Mouse (Mus musculus) limb, embryonic 10.5 days (tissue): Measurements from ENCODE around the gene Hivep3. TPM values are rescaled to one million over a fixed set of nuclear protein-coding genes. Genes with fewer than 3 reads are reported as not detected.

ENCODE experiments used
- DNase-seq: peaks from one replicate; pipeline ENCODE4 v3.0.0-alpha.2; 2017; ENCODE audit warnings: low spot score
- H3K27ac ChIP-seq: fragments of 300-500 bp; sonication (generic); 2 replicates; pipeline ENCODE4 v1.5.1; 2016; ENCODE audit warnings: mild to moderate bottlenecking
- H3K27me3 ChIP-seq: fragments of 300-500 bp; sonication (generic); 2 replicates; pipeline ENCODE4 v1.6.1; 2016; ENCODE audit warnings: low read depth, mild to moderate bottlenecking; ENCODE audit not compliant: poor library complexity, severe bottlenecking
- H3K36me3 ChIP-seq: fragments of 300-500 bp; sonication (generic); 2 replicates; pipeline ENCODE4 v1.6.1; 2016; ENCODE audit warnings: mild to moderate bottlenecking, moderate library complexity
- H3K4me1 ChIP-seq: fragments of 300-500 bp; sonication (generic); 2 replicates; pipeline ENCODE4 v1.6.1; 2016
- H3K4me3 ChIP-seq: fragments of 300-500 bp; sonication (generic); 2 replicates; pipeline ENCODE4 v1.5.1; 2016; ENCODE audit warnings: mild to moderate bottlenecking, moderate library complexity
- H3K9me3 ChIP-seq: fragments of 300-500 bp; sonication (generic); replicated peaks from 2 replicates; pipeline ENCODE4 v1.6.1; 2016; ENCODE audit warnings: mild to moderate bottlenecking
- WGBS: fragments of 180-500 bp; shearing (Covaris S2); methylation state at CpG from one replicate; pipeline ENCODE4 v1.1.7; 2016; 5-methylcytosine and 5-hydroxymethylcytosine counted together
- polyA plus RNA-seq: library from polyadenylated mRNA; unstranded; fragments of >200 nt; fragmentation: Nextera tagmentation; extraction: Ambion mirVana; gene quantifications from 2 replicates; pipeline ENCODE4 v1.2.1, GENCODE M21; 2016

Hivep3 gene
- polyA plus RNA-seq, 1 experiment from 2014 or later: 0.56 TPM

GRCm38 (mm10) chr4:120047060-120047459 is 313.5 kb downstream of the Hivep3 start:
- Histone ChIP-seq H3K36me3 (no peaks in the 10 kb centered on the region), H3K4me1 (peaks cover 15% of the 10 kb centered on the region), H3K9me3 (no peaks in the 10 kb centered on the region), H3K27me3 (no peaks in the 10 kb centered on the region), H3K4me3 (no peak overlapping the region), H3K27ac (no peak overlapping the region)
- WGBS: 26% methylated on average over 4 of the region's 4 CpGs
- DNase-seq: no peak

- DNase-seq: no peak
- Histone ChIP-seq H3K36me3 (no peaks in the 10 kb centered on the region), H3K9me3 (no peaks in the 10 kb centered on the region), H3K27ac (no peak overlapping the region), H3K27me3 (no peaks in the 10 kb centered on the region), H3K4me3 (no peak overlapping the region), H3K4me1 (peaks cover 15% of the 10 kb centered on the region)
- WGBS: 85% methylated on average over 4 of the region's 4 CpGs
Measured at GRCm38 (mm10) chr4:120048274-120048673, 314.7 kb downstream of the Hivep3 start.

- Histone ChIP-seq H3K36me3 (no peaks in the 10 kb centered on the region), H3K4me1 (peaks cover 14% of the 10 kb centered on the region), H3K27ac (no peak overlapping the region), H3K9me3 (no peaks in the 10 kb centered on the region), H3K4me3 (no peak overlapping the region), H3K27me3 (no peaks in the 10 kb centered on the region)
- no peak for DNase-seq
- WGBS: 93% methylated on average over 3 of the region's 3 CpGs
Measured at GRCm38 (mm10) chr4:120049857-120050256, 316.3 kb downstream of the Hivep3 start.

- H3K4me1 ChIP-seq: no peaks in the 10 kb centered on the region
- no peaks in the 10 kb centered on the region for H3K36me3 ChIP-seq
- no peak for DNase-seq
- no peaks in the 10 kb centered on the region for H3K27me3 ChIP-seq
- H3K4me3 ChIP-seq: no peak overlapping the region
- no peak overlapping the region for H3K27ac ChIP-seq
- no peaks in the 10 kb centered on the region for H3K9me3 ChIP-seq
Measured at GRCm38 (mm10) chr4:120052481-120052880, 318.9 kb downstream of the Hivep3 start.

GRCm38 (mm10) chr4:120053026-120054005 is 319.7 kb downstream of the Hivep3 start:
- H3K4me1 ChIP-seq: no peaks in the 10 kb centered on the region
- 96% methylated on average over 11 of the region's 11 CpGs for WGBS
- H3K27ac ChIP-seq: no peak overlapping the region
- DNase-seq: no peak
- H3K4me3 ChIP-seq: no peak overlapping the region
- no peaks in the 10 kb centered on the region for H3K36me3 ChIP-seq
- H3K9me3 ChIP-seq: no peaks in the 10 kb centered on the region
- no peaks in the 10 kb centered on the region for H3K27me3 ChIP-seq

- Histone ChIP-seq H3K27me3 (no peaks in the 10 kb centered on the region), H3K9me3 (no peaks in the 10 kb centered on the region), H3K4me3 (no peak overlapping the region), H3K36me3 (no peaks in the 10 kb centered on the region), H3K4me1 (no peaks in the 10 kb centered on the region), H3K27ac (no peak overlapping the region)
- 76% methylated on average over 9 of the region's 9 CpGs for WGBS
- DNase-seq: no peak
Measured at GRCm38 (mm10) chr4:120054145-120054544, 320.6 kb downstream of the Hivep3 start.

GRCm38 (mm10) chr4:120056451-120056850 is 322.9 kb downstream of the Hivep3 start:
- Histone ChIP-seq H3K27ac (no peak overlapping the region), H3K9me3 (no peaks in the 10 kb centered on the region), H3K36me3 (no peaks in the 10 kb centered on the region), H3K4me1 (no peaks in the 10 kb centered on the region), H3K27me3 (no peaks in the 10 kb centered on the region), H3K4me3 (no peak overlapping the region)
- DNase-seq: no peak
- 95% methylated on average over 9 of the region's 9 CpGs for WGBS

- DNase-seq: no peak
- no peak overlapping the region for H3K4me3 ChIP-seq
- no peaks in the 10 kb centered on the region for H3K27me3 ChIP-seq
- no peak overlapping the region for H3K27ac ChIP-seq
- WGBS: 78% methylated on average over 8 of the region's 8 CpGs
- no peaks in the 10 kb centered on the region for H3K36me3 ChIP-seq
- H3K4me1 ChIP-seq: no peaks in the 10 kb centered on the region
- no peaks in the 10 kb centered on the region for H3K9me3 ChIP-seq
Measured at GRCm38 (mm10) chr4:120057529-120057928, 323.9 kb downstream of the Hivep3 start.

- Histone ChIP-seq H3K27me3 (no peaks in the 10 kb centered on the region), H3K36me3 (no peaks in the 10 kb centered on the region), H3K27ac (no peak overlapping the region), H3K4me1 (no peaks in the 10 kb centered on the region), H3K9me3 (no peaks in the 10 kb centered on the region), H3K4me3 (no peak overlapping the region)
- no peak for DNase-seq
- WGBS: 95% methylated on average over 3 of the region's 3 CpGs
Measured at GRCm38 (mm10) chr4:120058157-120058556, 324.6 kb downstream of the Hivep3 start.

GRCm38 (mm10) chr4:120058794-120059193 is 325.2 kb downstream of the Hivep3 start:
- Histone ChIP-seq H3K4me3 (no peak overlapping the region), H3K9me3 (no peaks in the 10 kb centered on the region), H3K36me3 (no peaks in the 10 kb centered on the region), H3K4me1 (no peaks in the 10 kb centered on the region), H3K27ac (no peak overlapping the region), H3K27me3 (no peaks in the 10 kb centered on the region)
- WGBS: 84% methylated on average over 10 of the region's 10 CpGs
- DNase-seq: no peak

- H3K9me3 ChIP-seq: no peaks in the 10 kb centered on the region
- WGBS: 94% methylated on average over 6 of the region's 6 CpGs
- H3K36me3 ChIP-seq: no peaks in the 10 kb centered on the region
- no peaks in the 10 kb centered on the region for H3K27me3 ChIP-seq
- H3K4me1 ChIP-seq: no peaks in the 10 kb centered on the region
- H3K27ac ChIP-seq: no peak overlapping the region
- DNase-seq: no peak
- H3K4me3 ChIP-seq: no peak overlapping the region
Measured at GRCm38 (mm10) chr4:120061727-120062126, 328.1 kb downstream of the Hivep3 start.

- Histone ChIP-seq H3K4me1 (0 out of 2 replicates have a peak, but pooled peaks cover 2% of the 10 kb centered on the region), H3K36me3 (no peaks in the 10 kb centered on the region), H3K27ac (no peak overlapping the region), H3K9me3 (no peaks in the 10 kb centered on the region), H3K27me3 (no peaks in the 10 kb centered on the region), H3K4me3 (no peak overlapping the region)
- DNase-seq: no peak
- WGBS: 80% methylated on average over 6 of the region's 6 CpGs
Measured at GRCm38 (mm10) chr4:120062198-120062597, 328.6 kb downstream of the Hivep3 start.

- H3K4me3 ChIP-seq: no peak overlapping the region
- no peaks in the 10 kb centered on the region for H3K27me3 ChIP-seq
- 0 out of 2 replicates have a peak, but pooled peaks cover 3% of the 10 kb centered on the region for H3K4me1 ChIP-seq
- no peak for DNase-seq
- no peaks in the 10 kb centered on the region for H3K36me3 ChIP-seq
- H3K9me3 ChIP-seq: no peaks in the 10 kb centered on the region
- H3K27ac ChIP-seq: no peak overlapping the region
- 92% methylated on average over 11 of the region's 11 CpGs for WGBS
Measured at GRCm38 (mm10) chr4:120062754-120063153, 329.2 kb downstream of the Hivep3 start.
